Mouse (Mus musculus): ENCODE measurements around the gene Pank4.

- TF ChIP-seq CTCF (conservative IDR thresholded peaks at IDR 0.05 in 1 of 2, IDR thresholded peaks at IDR 0.05 in 1 of 2; ENCODE audit: low read depth in 2 of 2, low read length in 2 of 2) (no peak), CHD2 (IDR thresholded peaks at IDR 0.05; ENCODE audit: low read length) (no peak), KAT2A (IDR thresholded peaks at IDR 0.05; ENCODE audit: insufficient replicate concordance, low read length) (no peak), EP300 (IDR thresholded peaks at IDR 0.05; ENCODE audit: low read length) (no peak), NRF1 (IDR thresholded peaks at IDR 0.05; ENCODE audit: low read depth, low read length) (no peak), POLR2A (IDR thresholded peaks at IDR 0.05; ENCODE audit: low read depth, low read length) (no peak), ZC3H11A (IDR thresholded peaks at IDR 0.05; ENCODE audit: low read depth, low read length) (no peak), MEF2A (IDR thresholded peaks at IDR 0.05; ENCODE audit: borderline replicate concordance, low read depth, low read length) (no peak), CHD1 (IDR thresholded peaks at IDR 0.05; ENCODE audit: low read depth, low read length) (no peak)
These were observed 43.7 kb downstream of the Pank4 start for GRCm38 (mm10) chr4:155007641-155008040.
